Mouse (Mus musculus) layer of hippocampus, postnatal 10 days (tissue): ENCODE results near the gene Ifna14. TPM values are rescaled to one million over a fixed set of nuclear protein-coding genes. Genes with fewer than 3 reads are reported as not detected.

ENCODE experiments used
- total RNA-seq, 2 experiments: library from RNA; stranded (reverse); gene quantifications; 2 replicates each; pipeline ENCODE4 v1.2.3; 2021

Ifna14 gene
- total RNA-seq, 2 experiments from 2014 or later = not detected

Other genes starting within 250 kb of the Ifna14 start
- gene Hacd4, start 132.9 kb downstream of the Ifna14 start, total RNA-seq = 1 to 10 TPM; 3.7 to 3.8 TPM
- gene Ifnb1, start 49.0 kb downstream of the Ifna14 start, total RNA-seq = not detected
- not detected for gene Ifna15, start 13.6 kb downstream of the Ifna14 start, total RNA-seq
- not detected for gene Ifna9, start 20.6 kb upstream of the Ifna14 start, total RNA-seq
- gene Ifna12, start 31.6 kb upstream of the Ifna14 start, total RNA-seq = not detected
- gene C87499, start 62.6 kb upstream of the Ifna14 start, total RNA-seq = not detected
- not detected for gene Ifna13, start 72.7 kb upstream of the Ifna14 start, total RNA-seq
- not detected for gene Ifna16, start 105.1 kb upstream of the Ifna14 start, total RNA-seq
- not detected for gene Ifna2, start 112.1 kb upstream of the Ifna14 start, total RNA-seq
- gene Ifnab, start 119.6 kb upstream of the Ifna14 start, total RNA-seq = not detected
- gene Gm26566, start 150.0 kb upstream of the Ifna14 start, total RNA-seq = 1 to 10 TPM; 1.2 to 1.3 TPM
- gene Klhl9, start 150.7 kb upstream of the Ifna14 start, total RNA-seq = 100 to 1,000 TPM; 102 to 104 TPM
- gene Gm13271, start 183.1 kb upstream of the Ifna14 start, total RNA-seq = not detected
- not detected for gene Gm13283, start 188.3 kb upstream of the Ifna14 start, total RNA-seq
- not detected for gene Gm13290, start 202.0 kb upstream of the Ifna14 start, total RNA-seq
- not detected for gene Gm13289, start 205.1 kb upstream of the Ifna14 start, total RNA-seq
- gene Gm13272, start 208.1 kb upstream of the Ifna14 start, total RNA-seq = not detected
- not detected for gene Ifnz, start 210.3 kb upstream of the Ifna14 start, total RNA-seq
- gene Gm13276, start 213.9 kb upstream of the Ifna14 start, total RNA-seq = not detected
- not detected for gene Gm13277, start 216.8 kb upstream of the Ifna14 start, total RNA-seq
- not detected for gene Gm13278, start 219.8 kb upstream of the Ifna14 start, total RNA-seq
- not detected for gene Gm13275, start 222.7 kb upstream of the Ifna14 start, total RNA-seq
- gene Gm13279, start 225.6 kb upstream of the Ifna14 start, total RNA-seq = not detected
- not detected for gene Gm13285, start 227.9 kb upstream of the Ifna14 start, total RNA-seq
- not detected for gene Gm13287, start 231.5 kb upstream of the Ifna14 start, total RNA-seq
- gene Gm13288, start 233.7 kb upstream of the Ifna14 start, total RNA-seq = not detected
- not detected for gene Ifna7, start 244.4 kb upstream of the Ifna14 start, total RNA-seq
- not detected for gene Ifna11, start 248.2 kb upstream of the Ifna14 start, total RNA-seq